Mouse (Mus musculus) fat pad, adult 2 months (tissue): ENCODE data around the gene Pou6f2.

ENCODE experiments used
- DNase-seq: peaks from one replicate; pipeline ENCODE4 v3.0.0-alpha.2; 2011; ENCODE audit warnings: low read depth, low spot score; ENCODE audit errors: extremely low read depth

The Pou6f2 gene

DNA sequence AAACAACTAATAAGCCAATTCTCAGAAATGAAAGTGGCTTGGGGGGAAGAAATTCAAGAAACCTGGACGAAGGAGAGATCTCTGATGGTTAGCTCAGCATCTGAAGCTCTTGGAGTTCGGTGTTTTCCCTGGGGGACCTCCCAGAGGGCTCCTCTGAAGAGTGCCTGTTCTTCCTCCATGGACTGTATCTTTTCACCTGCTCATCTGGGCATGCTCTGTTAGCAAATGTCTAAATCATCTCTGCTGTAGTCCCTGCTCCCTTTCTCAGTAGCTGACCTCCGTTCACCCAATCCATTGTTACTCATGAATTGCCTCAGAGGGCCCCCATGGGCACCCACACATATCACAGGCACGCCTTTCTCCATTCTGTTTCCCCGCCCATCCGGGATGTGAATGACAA lies at the start of gene Pou6f2:
Pou6f2 (minus strand) TSS at position 101 of the 400 bp plus-strand sequence.
- DNase-seq, result no peak

DNA sequence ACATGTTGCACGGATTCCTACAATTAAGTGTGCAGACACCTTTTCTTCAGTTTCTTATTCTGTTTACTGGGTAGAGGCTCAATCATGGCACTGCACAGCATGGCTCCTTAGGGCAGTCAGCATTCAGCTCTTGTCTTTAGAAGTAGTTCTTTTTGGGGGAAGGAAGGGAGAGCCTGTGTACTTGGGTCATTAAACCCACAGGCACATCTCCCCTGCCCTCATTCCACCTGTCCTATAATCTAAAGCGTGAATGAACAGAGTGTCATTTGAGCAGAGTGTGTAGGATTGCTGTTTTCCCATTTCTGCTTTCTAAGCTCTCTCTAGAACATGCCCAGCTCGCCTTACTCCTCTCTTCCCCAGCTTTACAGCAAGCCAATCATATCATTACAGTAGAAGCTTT lies 42.4 kb upstream of the Pou6f2 start:
- no peak for DNase-seq

DNA sequence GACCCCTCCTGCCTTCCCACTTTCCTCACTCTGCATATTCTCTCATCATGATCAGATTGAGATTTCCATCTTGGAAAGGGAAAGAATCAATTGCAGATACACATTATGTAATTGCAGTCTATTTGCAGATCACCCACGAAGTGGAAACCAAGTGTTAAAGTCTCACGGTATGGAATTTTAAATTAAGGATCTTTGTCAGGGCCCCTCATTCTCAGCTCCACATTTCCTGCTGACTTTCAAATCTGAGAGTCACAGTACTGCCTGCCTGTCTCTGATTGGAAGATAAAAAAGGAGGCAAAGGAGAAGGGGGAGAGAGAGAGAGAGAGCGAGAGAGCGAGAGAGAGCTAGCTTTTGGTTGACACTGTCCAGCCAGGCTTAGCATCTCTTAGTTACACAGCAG lies 9.8 kb downstream of the Pou6f2 start:
- no peak for DNase-seq

DNA sequence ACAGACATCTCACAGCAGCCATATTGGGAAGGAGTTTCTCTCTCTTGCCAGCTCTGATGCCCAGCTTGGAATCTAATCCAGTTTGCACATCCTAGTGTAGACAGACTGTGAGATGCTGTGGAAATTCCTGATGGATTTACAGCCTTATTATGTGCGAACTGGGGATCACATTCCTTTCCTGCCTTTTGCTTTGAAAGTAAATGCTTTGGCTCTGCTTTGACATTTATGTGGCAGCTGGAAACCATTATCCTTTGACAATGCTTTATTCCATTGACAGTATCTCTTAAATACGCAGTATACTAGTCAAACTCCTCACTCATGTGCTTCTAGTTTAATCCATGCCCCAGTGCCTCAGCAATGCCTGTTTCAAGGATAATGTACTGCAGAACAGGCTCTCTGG lies 34.1 kb downstream of the Pou6f2 start:
- no peak for DNase-seq

DNA sequence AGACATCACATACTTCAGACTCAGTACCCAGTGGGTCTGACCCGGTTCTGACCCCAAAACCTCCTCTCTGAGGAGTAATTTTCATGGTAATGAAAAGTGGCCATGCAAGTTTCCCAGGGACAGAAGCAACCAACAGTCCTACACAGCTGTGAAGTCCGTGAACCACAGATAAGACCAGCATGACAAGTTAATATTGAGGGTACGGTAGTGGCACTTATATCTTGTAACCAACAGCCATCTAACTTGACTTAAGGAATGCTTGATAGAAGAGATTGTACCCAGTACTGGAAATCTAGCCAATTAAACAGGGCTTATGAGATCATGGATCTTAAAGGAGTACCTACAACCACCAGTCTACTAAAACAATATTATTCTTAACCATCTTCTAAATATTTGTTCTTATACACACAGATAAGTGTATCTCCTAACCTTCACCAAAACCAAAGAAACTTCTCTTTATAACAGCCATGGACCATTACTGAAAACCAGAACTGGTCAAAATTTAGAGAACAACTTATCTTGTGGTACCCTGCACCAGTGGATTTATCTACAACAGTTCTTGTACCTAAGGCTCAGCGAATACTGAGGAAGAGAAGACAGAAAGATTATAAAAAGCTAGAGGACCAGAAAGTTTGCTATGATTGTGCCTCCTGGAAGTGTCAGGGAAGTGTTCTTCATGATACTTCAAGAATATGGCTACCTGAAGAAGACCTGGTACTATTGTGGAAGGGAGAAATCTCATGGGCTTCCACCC lies 52.7 kb downstream of the Pou6f2 start:
- DNase-seq, result no peak

DNA sequence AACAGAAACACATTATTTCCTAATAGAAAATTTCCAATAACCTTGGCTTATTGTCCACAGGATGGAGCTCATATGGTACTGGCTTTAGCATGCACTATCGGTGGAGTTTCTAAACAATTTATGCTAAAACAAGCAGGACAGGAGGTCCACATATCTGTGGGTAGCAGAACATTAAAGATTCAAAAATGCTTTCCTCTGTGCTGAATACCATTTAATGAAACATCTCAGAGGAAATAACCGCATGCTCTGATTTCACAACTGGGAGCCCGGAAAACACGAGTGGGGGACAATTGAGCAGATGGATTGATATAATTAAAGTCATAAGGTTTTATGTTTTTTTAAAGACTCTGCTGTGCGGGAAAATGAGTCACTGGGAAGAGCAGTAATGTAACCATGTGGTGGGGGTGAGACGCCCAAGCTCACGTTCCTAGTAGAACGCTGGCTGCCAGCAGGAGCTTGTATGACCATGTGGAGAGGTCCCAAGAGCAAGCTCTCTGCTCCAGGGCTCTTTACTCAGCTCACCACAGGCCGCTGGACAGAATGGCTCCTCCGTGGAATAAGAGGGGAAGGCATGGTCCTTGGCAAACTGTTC lies 58.5 kb downstream of the Pou6f2 start:
- DNase-seq, result no peak

DNA sequence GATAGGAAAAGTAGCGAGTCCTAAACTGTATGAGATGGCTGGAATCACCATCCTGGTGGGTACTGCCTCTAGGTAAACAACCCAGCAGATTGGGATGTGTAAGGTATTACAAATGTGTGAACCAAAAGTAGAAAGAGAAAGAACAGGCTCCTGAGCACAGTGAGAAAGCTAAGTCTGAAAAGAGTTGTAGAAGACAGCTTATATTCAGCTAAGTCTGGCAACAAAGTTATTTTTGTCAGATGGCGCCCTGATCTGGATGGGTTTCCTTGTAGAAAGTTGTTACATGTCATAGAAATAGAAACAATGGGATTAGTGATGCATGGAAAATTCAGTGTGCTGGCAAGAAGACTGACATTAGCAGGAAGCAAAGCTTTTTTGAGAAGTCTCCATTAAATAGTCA lies 59.5 kb downstream of the Pou6f2 start:
- no peak for DNase-seq

DNA sequence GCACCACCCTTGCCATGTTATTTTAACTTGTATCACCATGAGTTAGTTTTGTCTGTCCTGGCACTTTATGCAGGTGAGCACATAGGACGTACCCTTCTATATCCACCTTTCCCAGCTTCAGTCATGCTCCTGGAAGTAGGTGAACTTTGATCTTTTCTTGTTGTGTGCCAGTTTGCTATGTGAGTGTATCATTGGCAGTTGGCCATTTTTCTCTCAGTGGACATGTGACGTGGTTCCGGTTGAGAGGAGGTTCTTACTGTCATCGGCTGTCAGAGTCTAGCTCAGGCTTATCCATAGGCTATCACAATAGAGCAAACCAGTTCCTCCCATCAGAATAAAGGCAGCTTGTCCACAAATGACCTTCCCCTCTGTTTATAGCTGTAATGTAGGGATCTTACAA lies 63.5 kb downstream of the Pou6f2 start:
- no peak for DNase-seq

DNA sequence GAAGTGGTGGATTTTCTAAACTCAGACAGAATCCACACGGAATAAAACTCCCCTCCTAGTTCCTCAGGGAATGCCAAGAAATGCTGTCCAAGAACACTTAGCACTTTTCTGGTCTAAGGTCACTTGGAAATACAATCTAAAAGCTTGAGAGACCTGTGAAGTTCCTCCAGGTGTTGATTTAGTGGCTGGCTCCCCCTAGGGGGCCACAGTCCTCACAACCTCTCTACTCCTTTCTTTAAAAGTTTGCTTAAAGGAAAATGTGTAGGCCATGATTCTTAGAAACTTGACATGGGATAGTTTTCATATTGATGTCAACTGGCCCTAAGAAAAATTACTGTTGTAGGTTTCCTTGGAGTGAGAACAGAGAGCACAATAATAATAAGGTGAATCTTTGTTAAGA lies 64.9 kb downstream of the Pou6f2 start:
- no peak for DNase-seq

DNA sequence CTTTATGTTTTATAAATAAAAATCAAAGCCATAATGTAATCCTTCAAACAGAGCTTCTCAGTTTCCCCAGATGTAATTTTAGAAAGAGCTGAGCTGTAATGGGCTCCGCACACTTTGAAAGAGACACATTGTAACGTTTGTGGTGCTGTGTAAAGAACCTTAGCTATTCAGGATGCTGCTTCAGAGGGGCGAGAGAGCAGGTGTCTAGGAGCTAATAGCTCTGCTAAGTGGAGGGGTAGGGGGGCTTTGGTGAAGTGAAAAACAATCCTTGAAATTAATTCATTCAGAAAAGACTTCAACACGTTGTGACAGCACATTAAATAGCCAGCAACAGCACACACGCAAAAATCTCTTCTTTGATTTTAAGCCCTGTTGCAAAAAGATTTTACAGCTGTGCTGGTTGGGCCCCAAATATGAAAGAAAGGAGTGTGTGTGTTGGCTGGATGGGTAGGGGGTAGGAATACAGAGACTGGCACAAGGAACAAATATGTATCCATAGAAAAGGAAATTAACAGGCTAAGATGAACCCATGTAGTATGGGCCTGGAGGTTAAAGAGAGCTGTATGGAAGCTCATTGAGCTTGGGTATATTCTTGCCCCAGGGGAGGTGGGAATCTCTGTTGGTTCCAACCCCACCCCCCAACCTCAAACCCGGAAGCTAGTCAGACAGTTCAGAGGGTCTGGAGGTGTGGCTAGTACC lies 73.4 kb downstream of the Pou6f2 start:
- no peak for DNase-seq

DNA sequence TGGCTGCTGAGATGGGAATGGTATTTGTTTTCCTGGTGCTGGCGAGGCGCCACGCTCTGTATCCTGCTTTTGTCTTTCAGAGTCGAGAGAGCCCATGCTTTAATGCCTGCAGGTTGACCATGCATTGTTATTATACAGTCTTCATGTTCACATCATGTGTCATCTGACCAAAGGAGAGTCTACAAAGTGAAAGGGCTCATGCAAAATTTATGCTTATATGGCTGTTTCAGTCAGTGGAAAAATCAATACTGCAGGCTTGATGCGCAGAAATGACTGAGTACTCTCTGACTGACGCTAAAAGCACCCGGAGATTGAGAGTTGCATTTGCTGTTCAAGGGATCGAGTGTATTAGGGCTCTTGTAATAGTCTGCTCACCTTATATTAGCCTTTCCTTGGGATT lies 74.1 kb downstream of the Pou6f2 start:
- no peak for DNase-seq

DNA sequence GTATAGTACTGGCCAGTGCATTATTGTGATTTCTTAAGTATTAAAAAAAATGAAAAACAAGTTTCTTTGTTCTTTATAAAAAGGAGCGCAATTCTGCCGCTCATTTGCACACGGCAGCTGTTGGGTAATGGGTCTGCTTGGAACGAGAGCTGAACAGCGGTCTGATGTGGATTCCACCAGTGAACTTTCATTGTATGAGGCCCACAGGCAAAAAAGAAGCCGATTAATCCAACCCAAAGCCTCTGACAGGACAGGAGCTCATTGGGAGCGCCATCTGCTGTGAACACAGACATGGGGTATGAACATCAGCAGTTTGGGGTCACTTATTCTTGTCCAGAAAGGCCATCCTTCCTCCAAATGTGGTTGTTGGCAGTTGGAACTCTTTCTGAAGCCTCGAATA lies 84.9 kb downstream of the Pou6f2 start:
- DNase-seq, result no peak

DNA sequence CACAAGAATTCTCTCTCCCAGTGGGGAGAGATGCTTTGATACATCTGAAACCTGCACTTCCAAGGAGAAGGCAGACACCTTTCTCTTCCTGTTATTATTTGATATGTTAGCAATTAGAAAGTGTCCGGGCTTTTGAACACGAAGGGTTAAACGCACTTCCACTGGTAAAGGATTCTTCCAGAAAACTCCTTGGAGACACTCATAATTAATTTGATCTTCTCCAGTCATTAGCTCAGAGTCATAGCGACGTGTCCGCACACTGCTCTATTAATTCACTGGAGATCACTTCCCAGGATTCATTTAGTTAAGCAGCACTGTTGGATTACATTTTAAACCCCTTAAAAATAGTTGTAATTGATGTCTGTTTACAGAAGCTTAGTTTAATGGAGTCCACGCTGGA lies 88.5 kb downstream of the Pou6f2 start:
- DNase-seq, result no peak

DNA sequence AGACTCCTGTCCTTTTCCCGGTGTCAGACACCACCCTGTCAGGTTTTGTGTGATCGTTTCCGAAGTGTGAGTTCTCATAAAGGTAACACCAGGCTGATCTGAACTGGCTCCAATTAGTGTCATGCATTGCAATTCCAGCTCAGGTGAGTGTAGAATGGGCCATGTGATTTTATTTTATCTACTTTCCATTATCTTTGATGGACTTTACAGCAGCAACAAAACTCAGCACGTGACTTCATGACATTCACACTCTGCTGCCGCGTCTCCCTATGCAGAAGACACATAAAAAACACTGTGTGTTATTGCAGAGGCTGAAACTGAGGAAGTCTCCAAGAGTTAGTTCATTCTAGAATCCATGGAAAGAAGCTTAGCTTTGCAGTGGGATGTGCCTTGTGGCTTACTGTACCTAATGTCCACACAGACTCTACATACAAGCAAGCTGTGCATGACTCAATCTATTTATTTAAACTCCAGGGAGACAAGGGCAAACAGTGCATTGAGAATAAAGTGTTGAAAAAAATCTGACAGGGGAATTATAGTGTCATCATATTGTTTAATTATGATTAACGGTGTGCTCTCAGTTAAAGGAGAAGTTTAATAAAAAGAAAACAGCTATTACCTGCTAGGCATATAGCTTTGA lies 90.9 kb downstream of the Pou6f2 start:
- no peak for DNase-seq

DNA sequence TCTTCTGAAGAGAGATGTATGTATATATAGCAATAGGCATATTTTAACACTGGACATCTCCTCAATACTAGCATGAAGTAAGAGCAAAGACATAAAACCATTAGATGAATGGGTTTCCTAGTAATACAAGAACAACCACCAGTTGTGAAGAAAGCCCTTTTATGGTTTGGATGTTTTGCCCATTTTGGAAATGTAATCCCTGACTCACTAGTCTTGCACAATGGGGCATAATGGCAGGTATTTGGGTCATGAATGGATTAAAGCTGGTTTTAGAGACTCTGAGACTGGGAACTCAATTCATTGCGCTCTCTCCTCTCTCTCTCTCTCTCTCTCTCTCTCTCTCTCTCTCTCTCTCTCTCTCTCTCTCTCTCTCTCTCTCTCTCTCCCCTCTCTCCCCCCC lies 97.5 kb downstream of the Pou6f2 start:
- peak; percentile 0 for DNase-seq

DNA sequence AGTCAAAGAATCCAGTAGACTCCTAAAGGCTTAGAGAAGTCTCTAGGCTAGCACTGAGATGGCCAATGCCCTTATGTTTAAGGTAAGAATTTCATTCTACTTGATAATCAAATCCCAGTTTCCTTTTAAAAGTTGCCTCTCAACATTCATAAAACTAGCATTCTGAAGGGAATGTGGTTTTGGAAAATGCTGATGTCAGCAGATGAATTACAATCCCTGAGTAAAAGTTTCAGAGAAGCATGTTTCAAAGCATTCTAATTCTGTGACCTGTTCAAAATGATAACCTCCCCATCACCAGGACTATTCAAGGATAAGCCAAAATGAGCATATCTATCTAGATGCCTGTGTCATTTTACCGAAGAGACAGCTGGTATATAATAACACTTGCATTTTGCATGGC lies 104.0 kb downstream of the Pou6f2 start:
- DNase-seq, result no peak

DNA sequence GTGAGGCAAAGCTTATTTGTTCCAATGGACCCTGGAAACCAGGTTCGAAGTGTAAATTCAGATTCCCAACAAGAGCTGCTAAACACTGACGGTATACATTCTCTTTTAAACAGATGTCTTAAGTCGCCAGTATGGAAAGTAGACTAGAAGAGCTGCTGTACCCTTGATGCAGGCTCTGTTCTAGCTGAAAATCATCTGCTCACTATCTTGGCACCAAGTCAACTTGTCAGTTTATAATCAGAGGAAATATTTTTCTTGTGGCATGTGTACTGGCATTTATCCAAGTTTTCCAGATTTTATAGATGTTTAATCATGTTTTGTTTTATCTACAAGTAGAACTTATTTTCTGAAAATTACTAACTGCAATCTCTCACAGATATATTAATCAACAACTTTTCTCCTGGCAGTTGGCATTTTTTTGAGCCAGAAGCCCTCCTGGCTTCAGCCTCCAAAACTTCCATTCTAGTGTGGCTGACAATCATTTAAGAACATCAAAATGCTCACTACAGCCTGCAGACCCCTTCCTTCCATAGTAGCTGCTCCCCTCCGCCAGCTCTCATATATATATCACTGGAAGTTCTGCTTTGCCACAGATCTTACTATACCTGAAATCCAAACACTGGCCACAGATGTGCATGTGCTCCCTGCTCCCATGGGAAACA lies 107.1 kb downstream of the Pou6f2 start:
- DNase-seq, result no peak

DNA sequence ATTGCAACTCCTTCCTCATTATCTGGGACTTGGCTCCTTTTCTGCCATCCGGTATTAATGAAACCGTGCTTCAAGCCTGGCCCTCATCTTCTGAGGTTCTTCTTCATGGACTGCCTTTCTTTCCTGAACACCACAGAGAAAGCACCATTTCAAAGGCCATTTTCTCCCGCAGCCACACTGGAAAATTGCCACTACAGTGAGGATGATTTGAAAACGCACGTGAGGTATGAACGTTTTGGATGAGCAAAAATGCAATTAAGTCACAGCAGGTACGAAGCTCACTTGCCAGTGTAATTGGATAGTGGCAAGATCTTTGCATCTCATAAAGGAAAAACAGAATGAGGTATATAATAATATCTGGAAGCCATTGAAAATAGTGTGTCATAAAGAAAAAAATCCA lies 110.0 kb downstream of the Pou6f2 start:
- DNase-seq, result no peak

DNA sequence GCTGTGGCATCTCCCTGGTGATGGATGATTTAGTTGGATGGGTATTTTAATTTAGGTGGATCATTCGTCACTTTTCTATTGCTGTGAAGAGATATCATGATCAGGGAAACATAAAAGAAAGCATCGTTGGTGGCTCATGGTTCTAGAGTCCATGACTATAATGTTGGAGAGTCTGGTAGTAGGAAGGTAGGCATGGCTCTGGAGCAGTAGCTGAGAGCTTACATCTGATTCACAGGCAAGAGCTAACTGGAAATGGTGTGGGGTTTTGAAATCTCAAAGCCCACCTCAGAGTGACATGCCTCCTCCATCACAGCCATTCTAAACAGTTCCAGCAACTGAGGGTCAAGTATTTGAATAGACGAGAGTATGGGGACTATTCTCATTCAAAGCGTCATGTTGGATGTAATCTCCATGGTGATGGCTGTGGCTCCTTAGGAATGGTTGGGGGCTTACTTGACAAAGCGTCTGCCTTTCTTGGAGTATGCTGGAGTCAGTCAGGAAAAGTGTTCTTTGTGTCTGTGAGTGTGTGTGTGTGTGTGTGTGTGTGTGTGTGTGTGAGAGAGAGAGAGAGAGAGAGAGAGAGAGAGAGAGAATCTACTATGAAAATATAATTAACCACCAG lies 115.0 kb downstream of the Pou6f2 start:
- DNase-seq, result no peak

DNA sequence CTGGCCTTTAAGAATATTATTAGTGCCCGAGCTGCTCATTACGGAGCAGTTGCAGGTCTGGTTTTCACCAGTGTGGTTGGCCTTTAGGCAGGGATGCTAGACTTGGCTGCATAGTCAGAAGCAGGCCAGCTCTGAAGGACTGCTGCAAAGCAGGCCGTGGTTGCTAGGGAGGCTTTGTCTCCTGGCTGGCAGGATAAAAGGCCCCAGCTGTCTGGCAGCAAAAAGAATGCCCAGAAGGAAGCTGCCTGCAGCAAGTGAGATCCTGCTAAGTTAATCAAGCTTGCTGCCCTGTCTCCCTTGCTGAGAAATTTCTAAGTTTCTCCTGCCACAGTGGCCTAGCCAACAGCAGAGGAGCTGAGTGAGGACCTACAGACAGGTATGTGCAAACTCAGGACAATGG lies 116.4 kb downstream of the Pou6f2 start:
- no peak for DNase-seq

DNA sequence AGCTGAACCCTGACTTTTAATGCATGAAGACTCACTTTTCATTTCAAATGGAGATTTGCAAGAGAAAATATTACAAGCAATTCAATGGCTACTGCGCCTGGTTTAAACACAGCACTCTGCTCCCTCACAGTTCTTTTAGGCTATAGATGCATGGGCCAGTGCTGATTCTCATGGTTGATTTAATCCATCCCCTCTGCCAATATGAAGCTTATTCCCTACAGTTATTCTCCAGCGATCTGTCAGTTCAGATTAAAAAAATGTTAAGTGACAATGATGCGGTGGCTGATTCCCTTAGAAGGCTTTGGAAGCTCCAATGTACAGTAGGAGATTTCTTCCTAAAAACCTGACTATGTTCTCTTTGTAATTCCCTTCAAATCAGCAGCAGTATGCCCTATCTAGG lies 144.4 kb downstream of the Pou6f2 start:
- no peak for DNase-seq
